Mouse (Mus musculus): ENCODE results near the gene Lrp10. TPM values are rescaled to one million over a fixed set of nuclear protein-coding genes. Genes with fewer than 3 reads are reported as not detected.
A peak's percentile ranks its signal among the peaks of the same experiment; 100 is the strongest.

The Lrp10 gene
- polyA plus RNA-seq, 1 experiment from 2014 or later, result 76.5 TPM

GRCm38 (mm10) chr14:54428421-54428820 is 35.5 kb upstream of the Lrp10 start:
- 85% methylated on average over 5 of the region's 5 CpGs for WGBS
- no peak for TF ChIP-seq CTCF (IDR thresholded peaks at IDR 0.05; ENCODE audit: low read depth)
- ATAC-seq (replicated peaks; ENCODE audit: low FRiP score, low read depth) (no peak), DNase-seq (ENCODE audit: low spot score) (no peak)
- Histone ChIP-seq H3K27me3 (ENCODE audit: insufficient read depth, low read length) (no peaks in the 10 kb centered on the region), H3K9me3 (replicated peaks; ENCODE audit: low read length) (no peaks in the 10 kb centered on the region), H3K9ac (ENCODE audit: low read depth, low read length) (no peak overlapping the region), H3K4me3 (replicated peaks; ENCODE audit: low read depth, low read length) (no peak overlapping the region), H3K36me3 (ENCODE audit: insufficient read depth, low read length) (0 out of 2 replicates have a peak, but pooled peaks cover 6% of the 10 kb centered on the region), H3K27ac (no peak overlapping the region), H3K4me1 (replicated peaks; ENCODE audit: insufficient read depth, low read length) (peaks cover 17% of the 10 kb centered on the region), H3K4me2 (ENCODE audit: low read length) (no peak overlapping the region)

- TF ChIP-seq CTCF (IDR thresholded peaks at IDR 0.05; ENCODE audit: low read depth), result no peak
- no peak overlapping the region for H3K4me3 ChIP-seq (replicated peaks; ENCODE audit: low read depth, low read length)
- H3K4me1 ChIP-seq (replicated peaks; ENCODE audit: insufficient read depth, low read length), result peaks cover 26% of the 10 kb centered on the region
- H3K36me3 ChIP-seq (ENCODE audit: insufficient read depth, low read length), result 0 out of 2 replicates have a peak, but pooled peaks cover 6% of the 10 kb centered on the region
- WGBS, result 36% methylated on average over 7 of the region's 7 CpGs
- DNase-seq (ENCODE audit: low spot score) (no peak), ATAC-seq (replicated peaks; ENCODE audit: low FRiP score, low read depth) (no peak)
- peak overlapping the region; percentile 70; the same call in 1 of the 2 replicates for H3K4me2 ChIP-seq (ENCODE audit: low read length)
- no peaks in the 10 kb centered on the region for H3K9me3 ChIP-seq (replicated peaks; ENCODE audit: low read length)
- H3K9ac ChIP-seq (ENCODE audit: low read depth, low read length), result no peak overlapping the region
- H3K27me3 ChIP-seq (ENCODE audit: insufficient read depth, low read length), result no peaks in the 10 kb centered on the region
- no peak overlapping the region for H3K27ac ChIP-seq
Measured at GRCm38 (mm10) chr14:54429332-54430093, 34.4 kb upstream of the Lrp10 start.

- Histone ChIP-seq H3K27me3 (ENCODE audit: insufficient read depth, low read length) (no peaks in the 10 kb centered on the region), H3K36me3 (ENCODE audit: insufficient read depth, low read length) (0 out of 2 replicates have a peak, but pooled peaks cover 6% of the 10 kb centered on the region), H3K4me2 (ENCODE audit: low read length) (peak overlapping the region; percentile 70), H3K4me1 (replicated peaks; ENCODE audit: insufficient read depth, low read length) (peaks cover 27% of the 10 kb centered on the region), H3K9ac (ENCODE audit: low read depth, low read length) (peak overlapping the region; percentile 98), H3K9me3 (replicated peaks; ENCODE audit: low read length) (no peaks in the 10 kb centered on the region), H3K27ac (peak overlapping the region; percentile 97), H3K4me3 (replicated peaks; ENCODE audit: low read depth, low read length) (peak overlapping the region; percentile 89)
- ATAC-seq (replicated peaks; ENCODE audit: low FRiP score, low read depth) (no peak), DNase-seq (ENCODE audit: low spot score) (no peak)
- 6% methylated on average over 18 of the region's 18 CpGs for WGBS
- TF ChIP-seq CTCF (IDR thresholded peaks at IDR 0.05; ENCODE audit: low read depth), result no peak
Measured at GRCm38 (mm10) chr14:54430406-54431145, 33.4 kb upstream of the Lrp10 start.

- Histone ChIP-seq H3K4me3 (replicated peaks; ENCODE audit: low read depth, low read length) (peak within 1 kb of the TSS; percentile 89), H3K27me3 (ENCODE audit: insufficient read depth, low read length) (no peaks in the 10 kb centered on the region), H3K9ac (ENCODE audit: low read depth, low read length) (peak within 1 kb of the TSS; percentile 98), H3K4me1 (replicated peaks; ENCODE audit: insufficient read depth, low read length) (peaks cover 27% of the 10 kb centered on the region), H3K4me2 (ENCODE audit: low read length) (peak within 1 kb of the TSS; percentile 70), H3K27ac (peak within 1 kb of the TSS; percentile 97), H3K9me3 (replicated peaks; ENCODE audit: low read length) (no peaks in the 10 kb centered on the region), H3K36me3 (ENCODE audit: insufficient read depth, low read length) (peaks cover 8% of the 10 kb centered on the region; the same call in 1 of the 2 replicates)
- TF ChIP-seq CTCF (IDR thresholded peaks at IDR 0.05; ENCODE audit: low read depth), result peak; percentile 44; the same call in 1 of the 2 replicates
- DNase-seq (ENCODE audit: low spot score) (peak; percentile 94), ATAC-seq (replicated peaks; ENCODE audit: low FRiP score, low read depth) (peak; percentile 25)
- WGBS, result under 1% methylated on average over 40 of the region's 49 CpGs
Measured at GRCm38 (mm10) chr14:54431334-54432077, 32.4 kb upstream of the Lrp10 start, which contains the start of gene Mmp14. TSS of gene Mmp14 (plus strand) at chr14:54431612.

- Histone ChIP-seq H3K27me3 (ENCODE audit: insufficient read depth, low read length) (no peaks in the 10 kb centered on the region), H3K4me3 (replicated peaks; ENCODE audit: low read depth, low read length) (peak overlapping the region; percentile 89), H3K9ac (ENCODE audit: low read depth, low read length) (peak overlapping the region; percentile 98), H3K27ac (peak overlapping the region; percentile 97), H3K4me2 (ENCODE audit: low read length) (peak overlapping the region; percentile 70), H3K4me1 (replicated peaks; ENCODE audit: insufficient read depth, low read length) (peaks cover 27% of the 10 kb centered on the region), H3K36me3 (ENCODE audit: insufficient read depth, low read length) (peaks cover 16% of the 10 kb centered on the region; the same call in 1 of the 2 replicates), H3K9me3 (replicated peaks; ENCODE audit: low read length) (no peaks in the 10 kb centered on the region)
- ATAC-seq (replicated peaks; ENCODE audit: low FRiP score, low read depth), result peak; percentile 52
- no peak for DNase-seq (ENCODE audit: low spot score)
- WGBS, result 1% methylated on average over 53 of the region's 54 CpGs
- TF ChIP-seq CTCF (IDR thresholded peaks at IDR 0.05; ENCODE audit: low read depth), result no peak
Measured at GRCm38 (mm10) chr14:54432078-54432836, 31.7 kb upstream of the Lrp10 start.
